Mouse (Mus musculus): ENCODE measurements around the gene Gtf2e1.

DNA sequence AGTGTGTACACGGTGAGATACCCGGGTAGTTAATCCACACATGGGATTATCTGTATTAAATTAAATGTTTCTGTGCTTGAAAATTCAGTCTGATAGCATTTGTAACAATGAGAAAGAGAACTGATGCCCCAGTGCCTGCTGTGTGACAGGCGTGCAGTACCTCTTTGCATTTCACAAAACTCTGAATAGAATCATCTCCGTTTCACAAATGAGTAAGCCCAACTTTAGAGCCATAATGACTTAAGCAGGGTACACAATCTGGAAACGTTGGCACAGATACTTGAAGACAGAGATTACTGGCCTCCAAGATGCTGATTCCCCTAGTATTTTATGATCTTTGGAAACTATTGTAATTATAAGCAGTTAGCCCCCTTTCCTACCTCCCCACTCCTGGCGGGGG, 26.5 kb upstream of the Gtf2e1 start:
- TF ChIP-seq CTCF (IDR thresholded peaks at IDR 0.05; ENCODE audit: low read depth) (no peak), EP300 (IDR thresholded peaks at IDR 0.05; ENCODE audit: low read depth) (no peak)

Data from liver, postnatal 0 days (tissue).